Mouse (Mus musculus) heart, postnatal 10 days (tissue): ENCODE measurements around the gene Best3. TPM values are rescaled to one million over a fixed set of nuclear protein-coding genes. Genes with fewer than 3 reads are reported as not detected.

Experiments used
- DNase-seq, 2 experiments: peaks; one replicate each; pipeline ENCODE4 v3.0.0; 2021
- intact Hi-C: fragments of 180-260 bp; cut with DNase I; formaldehyde crosslinking; loops from one replicate; pipeline ENCODE4 v1.15.1; 2025
- total RNA-seq, 2 experiments: library from RNA; stranded (reverse); gene quantifications; 2 replicates each; pipeline ENCODE4 v1.2.3; 2021

The Best3 gene
- total RNA-seq, 2 experiments from 2014 or later: 1.4 to 1.7 TPM

- intact Hi-C loops: no loop called here
- no peak for DNase-seq
These were observed 8.7 kb upstream of the Best3 start for GRCm38 (mm10) chr10:116977455-116977854.

GRCm38 (mm10) chr10:116977858-116978257 is 8.3 kb upstream of the Best3 start:
- no peak for DNase-seq
- intact Hi-C loops: no loop called here

DNA sequence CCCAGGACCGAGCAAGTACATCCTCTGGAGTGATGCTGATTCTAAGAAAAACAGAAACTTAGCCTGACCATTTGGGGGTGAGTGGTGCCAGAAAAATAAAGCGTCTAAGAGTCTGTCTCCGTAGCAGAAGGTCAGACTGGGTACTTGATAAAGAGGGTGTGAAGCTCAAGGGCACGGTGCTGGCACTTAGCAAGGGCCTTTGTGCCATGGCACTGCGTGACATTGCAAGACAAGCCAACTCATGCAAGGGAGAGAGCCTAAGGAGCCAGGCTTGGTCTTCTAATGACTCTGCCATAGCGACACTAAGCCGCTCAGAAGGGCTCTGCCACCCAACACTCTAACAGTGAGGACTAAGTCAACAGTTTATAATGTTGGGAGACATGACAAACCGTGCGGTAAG is 7.3 kb upstream of the Best3 start:
- intact Hi-C loops: no loop called here
- DNase-seq: no peak

DNA sequence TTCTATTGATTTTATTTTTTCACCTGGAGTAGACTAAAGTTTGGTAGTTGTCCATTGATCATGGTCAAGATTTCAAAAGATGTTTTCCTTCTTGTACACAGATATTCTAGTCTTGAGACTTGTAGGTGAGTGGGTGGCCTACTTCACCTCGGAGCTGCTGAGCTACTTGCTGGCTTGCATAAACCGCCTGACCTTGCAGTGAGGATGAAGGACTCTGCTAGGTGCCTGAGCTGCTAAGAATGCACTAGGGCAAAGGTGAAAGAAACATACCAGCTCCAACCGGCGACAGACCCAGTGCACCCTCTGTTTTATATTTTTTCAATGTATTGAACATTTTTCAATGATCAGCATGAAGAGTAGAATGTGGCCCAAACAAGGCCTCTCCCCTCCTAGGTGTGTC is 5.8 kb upstream of the Best3 start:
- no peak for DNase-seq
- intact Hi-C loops: loop anchor here (2.0 kb wide), 1 partner anchor 55 kb away; no protein-coding TSS in a partner anchor

DNA sequence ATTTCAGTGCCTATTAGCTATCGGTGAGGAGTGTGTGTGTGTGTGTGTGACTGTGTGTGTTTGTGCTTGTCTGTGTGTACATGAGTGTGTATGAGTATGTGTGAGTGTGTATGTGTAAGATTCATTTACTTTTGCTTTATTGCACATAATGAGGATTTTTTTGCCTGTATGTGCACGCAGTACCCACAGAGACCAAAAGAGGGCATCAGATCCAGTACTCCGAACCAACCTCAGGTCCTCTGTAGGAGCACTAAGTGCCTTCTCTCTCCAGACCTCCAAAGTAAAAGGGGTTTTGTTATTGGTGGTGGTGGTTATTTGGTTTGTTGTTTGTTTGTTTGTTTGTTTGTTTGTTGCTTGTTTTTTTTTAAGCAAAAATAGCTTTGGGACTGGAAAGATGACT is 5.2 kb upstream of the Best3 start:
- intact Hi-C loops: loop anchor here (2.0 kb wide), 1 partner anchor 54 kb away; no protein-coding TSS in a partner anchor
- DNase-seq: peak in 1 of 2 experiments; percentile 60

DNA sequence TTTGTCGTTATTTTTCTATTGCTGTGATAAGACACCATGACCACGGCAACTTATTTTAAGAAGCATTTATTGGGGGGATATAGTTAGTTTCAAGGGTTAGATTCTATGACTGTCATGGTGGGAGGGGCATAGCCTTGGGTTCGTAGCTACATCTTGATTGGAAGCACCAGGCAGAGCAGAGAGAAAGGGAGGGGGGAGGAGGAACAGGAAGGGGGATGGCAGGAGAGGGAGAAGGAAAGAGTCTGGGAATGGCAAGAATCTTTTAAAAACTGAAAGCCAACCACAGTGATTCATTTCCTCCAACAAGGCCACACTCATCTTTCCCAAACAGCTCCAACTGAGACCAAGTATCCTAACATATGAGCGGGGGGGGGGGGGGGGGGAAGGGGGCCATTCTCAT is 3.6 kb upstream of the Best3 start:
- no peak for DNase-seq
- intact Hi-C loops: no loop called here

DNA sequence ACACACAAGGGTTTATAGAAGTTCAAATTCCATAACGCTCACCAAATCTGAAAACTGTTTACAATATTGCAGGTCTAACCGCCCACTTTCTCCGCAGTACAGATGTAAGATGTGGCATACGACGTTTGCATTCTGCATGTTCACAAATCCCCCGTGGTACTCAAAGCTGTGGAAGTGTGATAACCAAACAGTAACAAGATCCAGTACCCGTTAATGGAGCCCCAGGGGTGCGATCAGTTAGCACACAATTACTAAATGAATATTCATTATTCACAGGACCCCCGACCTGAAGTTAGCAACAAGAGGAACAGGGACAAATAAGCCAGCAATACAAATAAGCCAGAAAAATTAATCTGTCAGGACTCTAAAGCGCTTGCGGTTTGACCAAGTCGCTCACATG is 1.3 kb upstream of the Best3 start:
- intact Hi-C loops: no loop called here
- DNase-seq: no peak

GRCm38 (mm10) chr10:116993971-116994370 is 7.9 kb downstream of the Best3 start:
- DNase-seq: no peak
- intact Hi-C loops: no loop called here

- no peak for DNase-seq
- intact Hi-C loops: no loop called here
These were observed 9.0 kb downstream of the Best3 start for GRCm38 (mm10) chr10:116995162-116995561.

- no peak for DNase-seq
- intact Hi-C loops: no loop called here
These were observed 9.6 kb downstream of the Best3 start for GRCm38 (mm10) chr10:116995584-116996235.

DNA sequence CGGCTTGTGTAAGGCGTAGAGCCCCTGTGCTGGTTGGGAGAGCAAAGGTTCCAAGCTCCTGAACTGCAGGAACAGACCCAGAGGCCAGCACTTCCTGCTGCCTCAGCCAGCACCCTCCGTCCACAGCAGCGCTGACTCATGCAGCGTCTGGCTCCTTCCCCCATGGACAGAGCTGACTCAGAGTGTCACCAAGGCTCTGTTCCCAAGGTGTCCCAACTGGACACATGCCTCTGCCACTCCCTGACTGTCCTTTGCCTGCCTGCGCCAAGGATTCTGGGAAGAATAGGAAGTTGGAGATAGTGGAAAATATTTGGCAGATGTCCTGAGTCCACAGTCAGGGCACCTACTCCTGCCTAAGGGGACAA is 10.1 kb downstream of the Best3 start:
- peak; percentile 83 to 88 for DNase-seq
- intact Hi-C loops: no loop called here

GRCm38 (mm10) chr10:116998716-116999455 is 12.8 kb downstream of the Best3 start:
- intact Hi-C loops: no loop called here
- DNase-seq: no peak

- no peak for DNase-seq
- intact Hi-C loops: no loop called here
These were observed 14.9 kb downstream of the Best3 start for GRCm38 (mm10) chr10:117000975-117001374.

DNA sequence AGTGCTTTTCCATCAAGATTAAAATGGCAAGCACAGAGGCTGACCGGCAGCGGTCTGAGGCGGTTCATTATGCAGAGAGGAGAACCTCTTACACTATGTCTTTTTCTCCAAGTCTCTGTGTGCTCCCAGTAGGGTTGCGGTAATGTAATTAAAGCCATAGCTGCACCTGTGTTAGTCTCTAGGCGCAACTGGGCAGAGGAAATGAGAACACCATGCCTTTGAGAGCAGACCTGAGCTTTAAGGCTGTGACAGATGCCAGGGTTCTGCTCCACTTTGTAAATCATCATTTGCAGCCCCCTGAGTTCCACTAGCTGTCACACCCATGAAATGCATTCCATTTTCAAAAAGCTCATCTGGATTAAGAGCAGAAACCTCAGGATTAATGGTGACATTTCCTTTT is 18.6 kb downstream of the Best3 start:
- no peak for DNase-seq
- intact Hi-C loops: no loop called here

GRCm38 (mm10) chr10:117005707-117006464 is 19.8 kb downstream of the Best3 start:
- DNase-seq: no peak
- intact Hi-C loops: no loop called here

DNA sequence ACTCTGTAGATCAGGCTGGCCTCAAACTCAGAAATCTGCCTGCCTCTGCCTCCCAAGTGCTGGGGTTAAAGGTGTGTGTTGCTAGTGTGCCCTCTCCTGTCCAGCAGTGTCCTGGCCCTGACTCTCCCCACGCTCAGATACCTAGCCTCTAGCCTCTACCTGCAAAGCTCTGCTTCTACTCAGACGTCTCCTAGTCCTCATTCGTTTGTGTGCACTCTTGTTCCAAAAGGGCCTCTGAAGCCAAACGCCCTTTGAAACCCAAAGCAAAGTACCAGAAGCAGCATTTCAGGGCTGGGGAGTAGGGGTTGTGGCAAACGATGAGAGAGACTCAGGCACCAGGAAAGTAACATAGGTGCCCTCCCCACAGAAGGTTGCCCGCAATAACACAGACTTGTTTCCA is 23.6 kb downstream of the Best3 start:
- no peak for DNase-seq
- intact Hi-C loops: no loop called here

DNA sequence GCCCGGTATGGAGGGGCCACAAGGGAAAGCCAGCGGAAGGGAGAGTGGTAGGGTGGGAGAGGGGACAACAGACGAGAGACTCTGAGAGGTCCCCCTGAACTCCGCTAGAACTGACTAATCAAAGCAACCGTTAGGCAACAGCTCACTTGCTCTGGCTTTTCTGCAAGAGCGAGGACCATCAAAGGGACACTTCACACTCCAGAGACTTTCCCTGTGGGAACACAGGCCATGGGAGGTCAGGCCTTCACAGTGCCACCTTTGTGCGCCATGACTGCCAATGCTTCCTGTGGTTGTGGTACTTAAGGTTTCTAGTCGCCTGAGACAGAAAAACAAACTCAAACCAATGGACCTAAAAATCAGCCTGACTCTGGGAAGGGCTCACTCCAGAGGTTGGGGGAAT is 24.9 kb downstream of the Best3 start:
- intact Hi-C loops: no loop called here

DNA sequence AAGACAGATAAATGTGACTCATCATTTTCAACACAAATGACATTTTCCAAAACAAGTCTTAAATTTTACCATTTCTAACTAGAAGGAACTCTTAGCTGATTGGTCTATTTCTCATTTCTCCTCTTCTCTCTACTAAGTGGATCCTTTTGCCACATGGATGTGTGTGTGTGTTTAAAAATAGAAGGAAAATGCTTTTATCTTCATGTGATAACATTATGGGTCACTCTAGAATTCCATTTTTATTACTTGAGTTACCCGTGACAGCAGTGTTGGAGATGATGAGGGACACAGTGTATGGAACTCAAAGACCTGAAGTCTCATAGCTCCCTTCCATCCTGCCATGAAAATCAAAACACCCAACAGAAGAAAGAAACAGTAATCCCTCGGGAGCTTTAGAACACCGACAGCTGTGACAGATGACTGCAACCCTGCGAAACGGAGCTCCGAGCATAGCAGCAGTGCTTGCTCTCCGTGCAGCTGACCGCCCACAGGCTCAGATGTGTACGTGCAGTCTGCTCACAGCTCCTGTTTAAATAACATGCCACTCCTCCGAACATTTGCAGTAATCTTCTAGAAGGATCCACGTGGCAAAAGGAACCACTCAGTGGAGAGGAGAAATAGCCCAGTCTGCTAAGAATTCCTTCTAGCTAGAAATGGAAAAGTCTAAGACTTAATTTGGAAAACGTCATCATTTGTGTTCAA is 27.7 kb downstream of the Best3 start:
- peak; percentile 39 to 40 for DNase-seq
- intact Hi-C loops: no loop called here

More for the DNA sequence above, 24.9 kb downstream of the Best3 start:
- no peak for DNase-seq

DNA sequence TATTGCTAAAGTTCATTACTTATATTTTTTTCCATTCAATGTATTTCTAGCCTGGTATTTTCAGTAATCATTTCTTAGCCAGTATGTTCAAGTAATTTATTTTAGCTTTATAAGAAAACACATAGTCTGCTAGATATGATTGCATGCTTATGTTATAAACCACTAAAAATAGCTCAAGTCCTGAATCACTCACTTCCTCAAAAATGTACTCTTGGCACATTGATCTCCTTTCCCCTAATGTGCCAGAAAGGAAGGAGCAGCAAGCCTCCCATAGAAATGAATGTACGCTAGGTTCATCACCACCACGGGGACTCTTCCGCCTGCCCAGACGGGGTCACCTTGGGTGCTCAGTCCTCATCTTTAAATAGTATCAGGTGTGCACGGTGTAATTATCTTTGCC is 28.5 kb downstream of the Best3 start:
- DNase-seq: no peak
- intact Hi-C loops: no loop called here

- intact Hi-C loops: no loop called here
- peak; percentile 56 to 62 for DNase-seq
These were observed 32.2 kb downstream of the Best3 start for GRCm38 (mm10) chr10:117018281-117018840.
